15 mouse cellular contexts compared by ENCODE assay signal in the genomic region with DNA sequence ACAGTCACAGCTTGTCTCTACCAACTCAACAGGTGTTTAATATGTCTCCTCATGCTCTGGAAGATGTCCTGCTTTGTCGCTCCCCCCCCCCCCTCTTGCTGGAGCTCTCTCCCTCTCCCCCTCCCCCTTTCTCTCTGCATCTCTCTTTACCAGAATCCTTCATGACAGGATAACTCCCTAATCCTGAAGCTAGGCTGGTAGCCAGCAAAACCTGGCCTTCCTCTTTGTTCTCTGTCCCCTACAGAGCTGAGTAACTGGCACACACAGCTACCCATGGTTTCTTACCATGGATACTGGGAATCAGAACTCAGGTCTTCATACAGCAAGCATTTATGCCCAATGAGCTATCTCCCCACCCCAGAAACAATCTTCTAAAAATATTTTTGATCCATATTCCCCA.
DNase-seq lines count a peak whose midpoint lies in the region; ATAC-seq and TF ChIP-seq lines count a peak whose summit lies in the region.
"Had no signal": no experiment of that assay in that cellular context is flagged by ENCODE, and none has a peak within 500 bp of the region (broad histone marks: within the 10 kb centered on the region; RNA-seq: fewer than 3 reads in every experiment).

No protein-coding gene starts in this region.

- TF ChIP-seq CTCF in brain, embryonic 14.5 days (IDR thresholded peaks at IDR 0.05; ENCODE audit: borderline replicate concordance, extremely low read depth, insufficient read depth, insufficient read length) = no peak

- DNase-seq in cerebellum, adult 9-10 months = peak; percentile 39
- peak; percentile 23 for DNase-seq in left cerebral cortex, postnatal 4 days
- DNase-seq in left cerebral cortex, postnatal 10 days (ENCODE audit: extremely low spot score in 1 of 2, low spot score in 2 of 2) = no peak
- DNase-seq in brain, embryonic 14.5 days (ENCODE audit: low read depth) = peak; percentile 69
- DNase-seq in cerebellum, postnatal 36 days = peak; percentile 17 to 25
- DNase-seq: adrenal gland, postnatal 14 days; gastrocnemius, postnatal 14 days; heart, postnatal 36 days; kidney, adult 11 months; kidney, adult 9 months had no signal

- no peak for TF ChIP-seq POLR2A in brain, embryonic 14.5 days (IDR thresholded peaks at IDR 0.05; ENCODE audit: borderline replicate concordance, extremely low read depth, insufficient read depth, insufficient read length, poor library complexity, severe bottlenecking)

- ATAC-seq in cerebellum, adult (ENCODE audit: insufficient number of reproducible peaks, low FRiP score, low TSS enrichment) = no peak
- no peak for ATAC-seq in erythroblast, adult 5-6 weeks (replicated peaks; ENCODE audit: low FRiP score, poor library complexity, severe bottlenecking)
- ATAC-seq: activated CD4-positive, CD25-positive, alpha-beta regulatory T cell, adult 4 months; forebrain, embryonic 16.5 days; Patski had no signal

- intact Hi-C loops in left cerebral cortex, postnatal 4 days (cut with DNase I) = no loop called here
- intact Hi-C loops in left cerebral cortex, postnatal 10 days (cut with DNase I) = no loop called here

Comparison
In these comparisons a context has a peak if more than half of its experiments do, and no peak if none do; other contexts are left out.
1. DNase-seq: peak in cerebellum, adult 9-10 months (single experiment), left cerebral cortex, postnatal 4 days (single experiment), brain, embryonic 14.5 days (single experiment) and cerebellum, postnatal 36 days (2 of 2); none in left cerebral cortex, postnatal 10 days (0 of 2).